ENCODE assay signal across 8 mouse cellular contexts in genomic region chr2:168445211-168445810, GRCm38 (mm10).
DNase-seq lines count a peak whose midpoint lies in the region; ATAC-seq and TF ChIP-seq lines count a peak whose summit lies in the region.

No protein-coding gene starts in this region.

- intact Hi-C loops in gastrocnemius, adult 2 months (cut with DNase I): loop anchor here (1.0 to 2.0 kb wide), 2 partner anchors 171 to 195 kb away; no protein-coding TSS in a partner anchor

- peak; percentile 96 for TF ChIP-seq CTCF in gastrocnemius, adult 2 months (IDR thresholded peaks at IDR 0.05)

- peak; percentile 55; the same call in 1 of the 2 replicates for ATAC-seq in forebrain, embryonic 11.5 days (replicated peaks; ENCODE audit: low FRiP score)
- peak; percentile 77 for ATAC-seq in hindbrain, embryonic 16.5 days
- peak; percentile 78 for ATAC-seq in limb, embryonic 13.5 days (ENCODE audit: low FRiP score, low read depth)
- ATAC-seq in monocyte, adult 5-6 weeks (replicated peaks; ENCODE audit: insufficient number of reproducible peaks, low FRiP score, low TSS enrichment, poor library complexity, severe bottlenecking): peak; percentile 66

- no peak overlapping the region for H3K27ac ChIP-seq in gastrocnemius, adult 2 months
- no peak overlapping the region for H3K27ac ChIP-seq in forebrain, embryonic 11.5 days (ENCODE audit: low read depth, low read length)
- no peak overlapping the region for H3K27ac ChIP-seq in hindbrain, embryonic 16.5 days (ENCODE audit: low read depth, low read length)
- no peak overlapping the region for H3K27ac ChIP-seq in limb, embryonic 13.5 days

- H3K4me1 ChIP-seq in forebrain, embryonic 11.5 days (replicated peaks; ENCODE audit: control insufficient read depth, insufficient read depth, low read length): no peaks in the 10 kb centered on the region; the same call in 1 of the 2 replicates
- peaks cover 2% of the 10 kb centered on the region; the same call in 1 of the 2 replicates for H3K4me1 ChIP-seq in hindbrain, embryonic 16.5 days (ENCODE audit: control insufficient read depth, insufficient read depth, low read depth, low read length)
- peaks cover 17% of the 10 kb centered on the region for H3K4me1 ChIP-seq in limb, embryonic 13.5 days

- H3K27me3 ChIP-seq in forebrain, embryonic 11.5 days (ENCODE audit: control insufficient read depth, insufficient read depth, low read length): no peaks in the 10 kb centered on the region; the same call in 1 of the 2 replicates
- H3K27me3 ChIP-seq in hindbrain, embryonic 16.5 days (replicated peaks; ENCODE audit: control insufficient read depth, insufficient read depth, low read length): peaks cover 4% of the 10 kb centered on the region; the same call in 1 of the 2 replicates
- peaks cover 4% of the 10 kb centered on the region; the same call in 1 of the 2 replicates for H3K27me3 ChIP-seq in limb, embryonic 13.5 days

- no peaks in the 10 kb centered on the region for H3K36me3 ChIP-seq in forebrain, embryonic 11.5 days (ENCODE audit: control insufficient read depth, insufficient read depth, low read length)
- no peaks in the 10 kb centered on the region for H3K36me3 ChIP-seq in hindbrain, embryonic 16.5 days (ENCODE audit: control insufficient read depth, insufficient read depth, low read length)
- H3K36me3 ChIP-seq in limb, embryonic 13.5 days: no peaks in the 10 kb centered on the region

- no peak overlapping the region for H3K4me3 ChIP-seq in gastrocnemius, adult 2 months
- H3K4me3 ChIP-seq in forebrain, embryonic 11.5 days (ENCODE audit: low read depth, low read length): no peak overlapping the region
- no peak overlapping the region for H3K4me3 ChIP-seq in hindbrain, embryonic 16.5 days (ENCODE audit: low read length)
- H3K4me3 ChIP-seq in limb, embryonic 13.5 days: no peak overlapping the region

- H3K9me3 ChIP-seq in forebrain, embryonic 11.5 days (ENCODE audit: control insufficient read depth, low read length): no peaks in the 10 kb centered on the region; the same call in 1 of the 2 replicates
- H3K9me3 ChIP-seq in hindbrain, embryonic 16.5 days (ENCODE audit: control insufficient read depth, low read length): peaks cover 2% of the 10 kb centered on the region; the same call in 1 of the 2 replicates
- peaks cover 6% of the 10 kb centered on the region; the same call in 1 of the 2 replicates for H3K9me3 ChIP-seq in limb, embryonic 13.5 days

- DNase-seq in gastrocnemius, adult 2 months: peak; percentile 68
- DNase-seq in gastrocnemius, postnatal 25 days: no peak
- DNase-seq in c-Kit-positive CD71-positive TER-119-positive erythroid progenitor cells, embryonic 14.5 days (ENCODE audit: low spot score): peak; percentile 32
- DNase-seq in forebrain, embryonic 11.5 days (ENCODE audit: low spot score): peak; percentile 86
- peak; percentile 37 to 45 for DNase-seq in spleen, postnatal 36 days (ENCODE audit: low spot score in 2 of 2)

- WGBS in forebrain, embryonic 11.5 days: 37% methylated on average over 10 of the region's 10 CpGs
- 29% methylated on average over 10 of the region's 10 CpGs for WGBS in hindbrain, embryonic 16.5 days
- WGBS in limb, embryonic 13.5 days: 37% methylated on average over 10 of the region's 10 CpGs

- no peak overlapping the region for H3K9ac ChIP-seq in forebrain, embryonic 11.5 days (ENCODE audit: low read length)
- no peak overlapping the region for H3K9ac ChIP-seq in hindbrain, embryonic 16.5 days (ENCODE audit: low read depth, low read length)
- H3K9ac ChIP-seq in limb, embryonic 13.5 days: no peak overlapping the region

- H3K4me2 ChIP-seq in forebrain, embryonic 11.5 days (ENCODE audit: low read depth, low read length, severe bottlenecking): no peak overlapping the region
- H3K4me2 ChIP-seq in hindbrain, embryonic 16.5 days (ENCODE audit: low read length): no peak overlapping the region
- H3K4me2 ChIP-seq in limb, embryonic 13.5 days (replicated peaks): no peak overlapping the region
